ENCODE assay signal across 10 mouse cellular contexts in genomic region chr2:136886846-136887245, GRCm38 (mm10). TPM values are rescaled to one million over a fixed set of nuclear protein-coding genes. Genes with fewer than 3 reads are reported as not detected.
A peak's percentile ranks its signal among the peaks of the same experiment; 100 is the strongest.
DNase-seq lines count a peak whose midpoint lies in the region; ATAC-seq lines count a peak whose summit lies in the region.
"Had no signal": no experiment of that assay in that cellular context is flagged by ENCODE, and none has a peak within 500 bp of the region (broad histone marks: within the 10 kb centered on the region; RNA-seq: fewer than 3 reads in every experiment).

No protein-coding gene starts in this region.

- no peak overlapping the region for H3K9ac ChIP-seq in hindbrain, embryonic 14.5 days
- H3K9ac ChIP-seq in hindbrain, embryonic 16.5 days (ENCODE audit: low read depth, low read length), result no peak overlapping the region

- H3K36me3 ChIP-seq in hindbrain, embryonic 14.5 days (replicated peaks; ENCODE audit: control insufficient read depth, insufficient read depth), result peaks cover 35% of the 10 kb centered on the region
- peaks cover 9% of the 10 kb centered on the region for H3K36me3 ChIP-seq in hindbrain, embryonic 16.5 days (ENCODE audit: control insufficient read depth, insufficient read depth, low read length)

- 62% methylated on average over 4 of the region's 4 CpGs for WGBS in hindbrain, embryonic 14.5 days
- 56% methylated on average over 4 of the region's 4 CpGs for WGBS in hindbrain, embryonic 16.5 days

- peak; percentile 47 for DNase-seq in adrenal gland, postnatal 10 days
- no peak for DNase-seq in adrenal gland, adult 18-20 months (ENCODE audit: low spot score in 2 of 2)
- DNase-seq in hindbrain, embryonic 14.5 days (ENCODE audit: low spot score), result peak; percentile 67
- peak; percentile 12 for DNase-seq in thymus, postnatal 0 days (ENCODE audit: low spot score)
- no peak for DNase-seq in thymus, adult 18-20 months
- DNase-seq in right cerebral cortex, postnatal 4 days, result peak; percentile 69
- DNase-seq in ovary, postnatal 14 days (ENCODE audit: low spot score), result no peak

- no peak overlapping the region for H3K27ac ChIP-seq in hindbrain, embryonic 14.5 days
- no peak overlapping the region for H3K27ac ChIP-seq in hindbrain, embryonic 16.5 days (ENCODE audit: low read depth, low read length)

- H3K4me1 ChIP-seq in hindbrain, embryonic 14.5 days (replicated peaks; ENCODE audit: control insufficient read depth, insufficient read depth, low read length), result peaks cover 6% of the 10 kb centered on the region
- H3K4me1 ChIP-seq in hindbrain, embryonic 16.5 days (ENCODE audit: control insufficient read depth, insufficient read depth, low read depth, low read length), result peaks cover 2% of the 10 kb centered on the region; the same call in 1 of the 2 replicates

- H3K4me3 ChIP-seq in hindbrain, embryonic 14.5 days (replicated peaks; ENCODE audit: low read length), result no peak overlapping the region
- no peak overlapping the region for H3K4me3 ChIP-seq in hindbrain, embryonic 16.5 days (ENCODE audit: low read length)
- H3K4me3 ChIP-seq: megakaryocyte, embryonic 14.5 days had no signal

- no peak for ATAC-seq in hindbrain, embryonic 14.5 days (ENCODE audit: low FRiP score)
- no peak for ATAC-seq in hindbrain, embryonic 16.5 days

- H3K27me3 ChIP-seq in hindbrain, embryonic 14.5 days (ENCODE audit: control insufficient read depth, insufficient read depth, low read length), result no peaks in the 10 kb centered on the region
- H3K27me3 ChIP-seq in hindbrain, embryonic 16.5 days (replicated peaks; ENCODE audit: control insufficient read depth, insufficient read depth, low read length), result no peaks in the 10 kb centered on the region
- H3K27me3 ChIP-seq: megakaryocyte, embryonic 14.5 days had no signal

- no peaks in the 10 kb centered on the region for H3K9me3 ChIP-seq in hindbrain, embryonic 14.5 days (ENCODE audit: control insufficient read depth, low read length)
- no peaks in the 10 kb centered on the region for H3K9me3 ChIP-seq in hindbrain, embryonic 16.5 days (ENCODE audit: control insufficient read depth, low read length)
- H3K9me3 ChIP-seq: megakaryocyte, embryonic 14.5 days had no signal

- no peak overlapping the region for H3K4me2 ChIP-seq in hindbrain, embryonic 14.5 days (replicated peaks)
- H3K4me2 ChIP-seq in hindbrain, embryonic 16.5 days (ENCODE audit: low read length), result no peak overlapping the region

RNA-seq across cellular contexts. Expression of gene AL731706.2, which starts 1.4 kb away (rescaled TPM):
- total RNA-seq in adrenal gland, postnatal 10 days (2021), result 10 to 100 TPM; 13.4 to 31.2 TPM
- total RNA-seq in adrenal gland, adult 18-20 months (2021), result 10 to 100 TPM in 1 of 2 experiments, 1 to 10 TPM in 1; 9.8 to 12.9 TPM
- polyA plus RNA-seq in hindbrain, embryonic 14.5 days (2014; fragmentation: Nextera tagmentation; extraction: Ambion mirVana), result 23.4 and 24.4 TPM in 2 replicates
- polyA plus RNA-seq in hindbrain, embryonic 16.5 days (2015; fragmentation: Nextera tagmentation; extraction: Ambion mirVana), result 28.3 and 32.0 TPM in 2 replicates
- polyA plus RNA-seq in thymus, postnatal 0 days (2015; fragmentation: Nextera tagmentation; extraction: Ambion mirVana), result 31.0 and 37.4 TPM in 2 replicates
- polyA plus RNA-seq: testis, adult 2 months had no signal

RNA-seq across cellular contexts. Expression of gene Slx4ip, which starts 4.2 kb away (rescaled TPM):
- total RNA-seq in adrenal gland, postnatal 10 days (2021), result 1 to 10 TPM; 4.3 to 6.2 TPM
- total RNA-seq in adrenal gland, adult 18-20 months (2021), result 1 to 10 TPM; 4.1 to 5.6 TPM
- 13.0 and 13.7 TPM in 2 replicates for polyA plus RNA-seq in hindbrain, embryonic 14.5 days (2014; fragmentation: Nextera tagmentation; extraction: Ambion mirVana)
- 10.6 and 12.7 TPM in 2 replicates for polyA plus RNA-seq in hindbrain, embryonic 16.5 days (2015; fragmentation: Nextera tagmentation; extraction: Ambion mirVana)
- 5.5 and 6.2 TPM in 2 replicates for polyA plus RNA-seq in thymus, postnatal 0 days (2015; fragmentation: Nextera tagmentation; extraction: Ambion mirVana)

RNA-seq across cellular contexts. Expression of gene AL731706.1, which starts 4.3 kb away (rescaled TPM):
- total RNA-seq in adrenal gland, postnatal 10 days (2021), result 10 to 100 TPM; 22.0 to 24.8 TPM
- 10 to 100 TPM; 20.9 to 26.7 TPM for total RNA-seq in adrenal gland, adult 18-20 months (2021)
- polyA plus RNA-seq in hindbrain, embryonic 14.5 days (2014; fragmentation: Nextera tagmentation; extraction: Ambion mirVana), result 23.5 and 24.0 TPM in 2 replicates
- 20.1 and 23.9 TPM in 2 replicates for polyA plus RNA-seq in hindbrain, embryonic 16.5 days (2015; fragmentation: Nextera tagmentation; extraction: Ambion mirVana)
- 30.6 and 31.7 TPM in 2 replicates for polyA plus RNA-seq in thymus, postnatal 0 days (2015; fragmentation: Nextera tagmentation; extraction: Ambion mirVana)

RNA-seq across cellular contexts. Expression of gene Mkks, which starts 4.3 kb away (rescaled TPM):
- 10 to 100 TPM; 22.8 to 23.3 TPM for total RNA-seq in adrenal gland, postnatal 10 days (2021)
- total RNA-seq in adrenal gland, adult 18-20 months (2021), result 10 to 100 TPM; 15.9 to 18.6 TPM
- 11.7 and 16.5 TPM in 2 replicates for polyA plus RNA-seq in hindbrain, embryonic 14.5 days (2014; fragmentation: Nextera tagmentation; extraction: Ambion mirVana)
- polyA plus RNA-seq in hindbrain, embryonic 16.5 days (2015; fragmentation: Nextera tagmentation; extraction: Ambion mirVana), result 12.8 and 14.4 TPM in 2 replicates
- polyA plus RNA-seq in thymus, postnatal 0 days (2015; fragmentation: Nextera tagmentation; extraction: Ambion mirVana), result 13.2 and 13.3 TPM in 2 replicates

Comparison
In these comparisons a context has a peak if more than half of its experiments do, and no peak if none do; other contexts are left out.
1. DNase-seq: peak in adrenal gland, postnatal 10 days (single experiment), hindbrain, embryonic 14.5 days (single experiment), thymus, postnatal 0 days (single experiment) and right cerebral cortex, postnatal 4 days (single experiment); none in adrenal gland, adult 18-20 months (0 of 2), thymus, adult 18-20 months (0 of 2) and ovary, postnatal 14 days (single experiment).